Mouse (Mus musculus) embryonic facial prominence, embryonic 12.5 days (tissue): ENCODE measurements around the gene Ick. TPM values are rescaled to one million over a fixed set of nuclear protein-coding genes. Genes with fewer than 3 reads are reported as not detected.
A peak's percentile ranks its signal among the peaks of the same experiment; 100 is the strongest.
"Not testable (repeated sequence)": the region's sequence is repeated elsewhere in the genome, so short reads cannot be mapped to it uniquely, and the experiment has no call there.

ENCODE experiments used
- ATAC-seq: fragments of 200-750 bp; cut with Nextera tagmentation; 2 replicates; pipeline ENCODE4 v1.8.0; 2017; ENCODE audit not compliant: insufficient number of reproducible peaks, insufficient read depth, low FRiP score, low TSS enrichment
- H3K27ac ChIP-seq: fragments of 300-500 bp; sonication (generic); 2 replicates; pipeline ENCODE4 v1.5.1; 2016; ENCODE audit warnings: mild to moderate bottlenecking
- H3K27me3 ChIP-seq: fragments of 300-500 bp; sonication (generic); 2 replicates; pipeline ENCODE4 v1.6.1; 2016; ENCODE audit warnings: mild to moderate bottlenecking, moderate library complexity
- H3K36me3 ChIP-seq: fragments of 300-500 bp; sonication (generic); 2 replicates; pipeline ENCODE4 v1.6.1; 2016; ENCODE audit warnings: mild to moderate bottlenecking
- H3K4me1 ChIP-seq: fragments of 300-500 bp; sonication (generic); 2 replicates; pipeline ENCODE4 v1.6.1; 2016
- H3K4me2 ChIP-seq: fragments of 300-500 bp; sonication (generic); replicated peaks from 2 replicates; pipeline ENCODE4 v1.6.1; 2016; ENCODE audit warnings: mild to moderate bottlenecking, moderate library complexity
- H3K4me3 ChIP-seq: fragments of 300-500 bp; sonication (generic); 2 replicates; pipeline ENCODE4 v1.5.1; 2016; ENCODE audit warnings: mild to moderate bottlenecking
- H3K9ac ChIP-seq: fragments of 300-500 bp; sonication (generic); 2 replicates; pipeline ENCODE4 v1.6.1; 2016; ENCODE audit warnings: mild to moderate bottlenecking, moderate library complexity
- H3K9me3 ChIP-seq: fragments of 300-500 bp; sonication (generic); 2 replicates; pipeline ENCODE4 v1.6.1; 2016; ENCODE audit warnings: mild to moderate bottlenecking, moderate library complexity
- WGBS: fragments of 180-500 bp; shearing (Covaris S2); methylation state at CpG from one replicate; pipeline ENCODE4 v1.1.7; 2016; 5-methylcytosine and 5-hydroxymethylcytosine counted together
- polyA plus RNA-seq: library from polyadenylated mRNA; unstranded; fragments of >200 nt; fragmentation: Nextera tagmentation; extraction: Ambion mirVana; gene quantifications from 2 replicates; pipeline ENCODE4 v1.2.1, GENCODE M21; 2016

Ick gene
- polyA plus RNA-seq, 1 experiment from 2014 or later: 33.1 TPM

- Histone ChIP-seq H3K4me2 (no peak overlapping the region), H3K4me1 (no peaks in the 10 kb centered on the region), H3K4me3 (no peak overlapping the region), H3K9me3 (no peaks in the 10 kb centered on the region), H3K36me3 (peaks cover 64% of the 10 kb centered on the region), H3K9ac (no peak overlapping the region), H3K27ac (no peak overlapping the region), H3K27me3 (no peaks in the 10 kb centered on the region)
- 83% methylated on average over 11 of the region's 11 CpGs for WGBS
- ATAC-seq: no peak
These were observed 45.4 kb downstream of the Ick start for GRCm38 (mm10) chr9:78154211-78154977.

- H3K36me3 ChIP-seq: peaks cover 74% of the 10 kb centered on the region
- no peaks in the 10 kb centered on the region for H3K27me3 ChIP-seq
- no peaks in the 10 kb centered on the region for H3K9me3 ChIP-seq
- H3K4me3 ChIP-seq: no peak overlapping the region
- WGBS: 80% methylated on average over 1 of the region's 1 CpGs
- H3K4me2 ChIP-seq: no peak overlapping the region
- no peak overlapping the region for H3K9ac ChIP-seq
- no peak for ATAC-seq
- no peaks in the 10 kb centered on the region for H3K4me1 ChIP-seq
- no peak overlapping the region for H3K27ac ChIP-seq
These were observed 48.2 kb downstream of the Ick start for GRCm38 (mm10) chr9:78157221-78157620.

DNA sequence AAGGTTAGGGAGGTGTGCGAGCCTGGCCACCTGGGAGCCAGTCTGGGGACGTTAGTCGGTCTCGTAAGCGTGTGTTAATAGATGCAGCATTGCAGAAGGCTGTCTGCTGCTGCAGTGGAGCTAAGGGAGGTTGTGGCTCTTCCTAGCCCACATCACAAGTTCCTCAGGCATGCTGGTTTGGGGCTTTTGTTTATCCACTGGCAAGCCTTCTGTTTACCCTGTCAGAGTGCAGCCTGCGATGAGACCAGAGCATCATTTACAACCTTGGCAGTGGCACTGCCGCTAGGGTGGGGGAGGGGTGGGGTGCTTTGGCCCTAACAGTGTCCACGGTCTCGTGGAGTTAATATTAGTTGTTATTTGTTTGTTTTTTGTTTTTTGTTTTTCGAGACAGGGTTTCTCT lies 54.3 kb downstream of the Ick start:
- H3K27me3 ChIP-seq: no peaks in the 10 kb centered on the region
- no peak for ATAC-seq
- WGBS: 87% methylated on average over 10 of the region's 10 CpGs

GRCm38 (mm10) chr9:78164741-78165140 lies 55.7 kb downstream of the Ick start:
- Histone ChIP-seq H3K9me3 (no peaks in the 10 kb centered on the region), H3K36me3 (peaks cover 78% of the 10 kb centered on the region), H3K4me3 (no peak overlapping the region), H3K4me2 (no peak overlapping the region), H3K9ac (no peak overlapping the region), H3K4me1 (no peaks in the 10 kb centered on the region), H3K27me3 (no peaks in the 10 kb centered on the region), H3K27ac (no peak overlapping the region)
- 94% methylated on average over 3 of the region's 3 CpGs for WGBS
- no peak for ATAC-seq

More for the DNA sequence above, 54.3 kb downstream of the Ick start:
- Histone ChIP-seq H3K4me3 (no peak overlapping the region), H3K9ac (no peak overlapping the region), H3K4me2 (no peak overlapping the region), H3K4me1 (no peaks in the 10 kb centered on the region), H3K9me3 (no peaks in the 10 kb centered on the region), H3K27ac (no peak overlapping the region), H3K36me3 (peaks cover 79% of the 10 kb centered on the region)

DNA sequence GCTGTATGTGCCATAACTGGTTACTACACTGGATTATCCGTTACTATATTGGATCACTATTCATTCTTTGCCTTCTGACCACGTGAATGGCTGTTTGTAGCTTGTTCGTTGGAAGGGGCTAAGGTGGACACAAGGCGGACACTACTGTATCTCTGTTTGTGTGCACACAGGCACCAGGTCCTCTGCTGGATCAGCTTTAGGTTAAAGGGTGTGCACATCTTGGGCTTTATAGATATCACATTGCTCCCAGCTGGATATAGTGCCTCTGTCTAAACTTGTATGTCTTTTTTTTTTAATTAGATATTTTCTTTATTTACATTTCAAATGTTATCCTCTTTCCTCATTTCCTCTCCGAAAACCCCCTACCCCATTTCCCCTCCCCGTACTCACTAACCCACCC lies 56.5 kb downstream of the Ick start:
- Histone ChIP-seq H3K4me3 (no peak overlapping the region), H3K4me1 (no peaks in the 10 kb centered on the region), H3K4me2 (no peak overlapping the region), H3K27me3 (no peaks in the 10 kb centered on the region), H3K9me3 (no peaks in the 10 kb centered on the region), H3K9ac (no peak overlapping the region), H3K27ac (no peak overlapping the region), H3K36me3 (peaks cover 74% of the 10 kb centered on the region)
- WGBS: 89% methylated on average over 6 of the region's 6 CpGs
- ATAC-seq: no peak

DNA sequence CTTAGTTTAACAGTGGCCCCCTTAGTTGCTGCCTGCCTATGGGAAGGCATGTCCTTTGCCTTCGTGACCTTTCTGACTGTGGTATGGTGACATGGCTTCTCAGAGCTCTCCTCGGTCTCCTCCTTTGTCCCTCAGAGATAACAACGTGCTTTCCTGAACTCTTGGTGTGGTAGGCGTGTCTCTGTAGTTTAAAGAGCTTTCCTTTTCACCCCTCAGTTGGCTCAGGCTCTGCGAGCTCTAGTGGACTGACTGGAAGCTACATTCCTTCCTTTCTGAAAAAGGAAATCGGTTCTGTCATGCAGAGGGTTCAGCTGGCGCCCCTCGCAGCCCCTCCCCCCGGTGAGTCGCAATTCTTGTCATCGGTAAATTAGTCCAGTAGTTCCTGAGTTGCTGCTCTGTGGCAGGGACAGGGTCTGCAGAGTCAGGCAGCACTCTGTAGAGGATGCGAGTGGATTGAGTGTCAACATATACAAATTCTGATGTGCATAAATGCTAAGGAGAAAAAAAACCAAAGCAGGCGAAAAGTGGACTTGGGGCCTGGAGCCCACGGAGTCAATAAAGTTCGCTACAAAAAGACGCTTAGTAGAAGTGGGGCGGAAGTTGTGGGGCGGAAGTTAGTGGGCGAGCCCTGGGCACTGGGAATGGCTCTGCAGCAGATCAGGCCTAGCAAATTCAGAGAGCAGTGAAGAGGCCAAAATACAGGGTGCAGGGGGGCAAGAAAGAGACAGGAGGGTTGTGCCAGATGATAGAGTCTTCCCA lies 57.9 kb downstream of the Ick start:
- no peak overlapping the region for H3K4me2 ChIP-seq
- H3K4me3 ChIP-seq: no peak overlapping the region
- H3K9me3 ChIP-seq: no peaks in the 10 kb centered on the region
- 85% methylated on average over 19 of the region's 19 CpGs for WGBS
- no peak for ATAC-seq
- no peak overlapping the region for H3K9ac ChIP-seq
- no peaks in the 10 kb centered on the region for H3K27me3 ChIP-seq
- no peak overlapping the region for H3K27ac ChIP-seq
- H3K4me1 ChIP-seq: no peaks in the 10 kb centered on the region
- H3K36me3 ChIP-seq: peaks cover 60% of the 10 kb centered on the region

DNA sequence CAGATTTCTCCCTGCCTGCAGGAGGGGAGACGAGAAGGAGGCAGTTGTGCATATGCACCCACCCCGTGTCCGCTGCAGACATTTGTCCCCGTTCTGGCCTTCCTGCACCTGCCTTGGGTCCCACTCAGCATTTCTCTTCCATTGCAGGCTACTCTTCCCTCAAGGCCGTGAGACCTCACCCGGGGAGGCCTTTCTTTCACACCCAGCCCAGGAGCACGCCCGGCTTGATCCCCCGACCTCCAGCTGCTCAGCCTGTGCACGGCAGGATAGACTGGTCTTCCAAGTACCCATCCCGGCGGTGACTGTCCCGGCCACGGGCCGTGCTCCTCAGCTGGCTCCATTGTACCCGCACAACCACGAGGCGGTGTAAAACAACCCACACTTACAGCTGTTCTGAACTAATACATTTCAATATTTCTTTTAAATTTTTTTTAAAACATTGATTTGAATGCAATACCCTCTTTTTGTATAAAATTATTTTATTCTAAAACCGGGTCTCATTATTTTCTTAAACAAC lies 58.5 kb downstream of the Ick start:
- Histone ChIP-seq H3K4me3 (no peak overlapping the region), H3K9ac (no peak overlapping the region), H3K4me2 (no peak overlapping the region), H3K27me3 (no peaks in the 10 kb centered on the region), H3K9me3 (no peaks in the 10 kb centered on the region), H3K27ac (no peak overlapping the region), H3K36me3 (peaks cover 53% of the 10 kb centered on the region), H3K4me1 (no peaks in the 10 kb centered on the region)
- ATAC-seq: no peak
- 88% methylated on average over 19 of the region's 19 CpGs for WGBS

GRCm38 (mm10) chr9:78168864-78169263 lies 59.9 kb downstream of the Ick start:
- Histone ChIP-seq H3K9ac (no peak overlapping the region), H3K36me3 (peaks cover 53% of the 10 kb centered on the region), H3K4me1 (no peaks in the 10 kb centered on the region), H3K9me3 (no peaks in the 10 kb centered on the region), H3K4me3 (no peak overlapping the region), H3K27ac (no peak overlapping the region), H3K4me2 (no peak overlapping the region), H3K27me3 (no peaks in the 10 kb centered on the region)
- WGBS: 89% methylated on average over 6 of the region's 6 CpGs
- no peak for ATAC-seq

DNA sequence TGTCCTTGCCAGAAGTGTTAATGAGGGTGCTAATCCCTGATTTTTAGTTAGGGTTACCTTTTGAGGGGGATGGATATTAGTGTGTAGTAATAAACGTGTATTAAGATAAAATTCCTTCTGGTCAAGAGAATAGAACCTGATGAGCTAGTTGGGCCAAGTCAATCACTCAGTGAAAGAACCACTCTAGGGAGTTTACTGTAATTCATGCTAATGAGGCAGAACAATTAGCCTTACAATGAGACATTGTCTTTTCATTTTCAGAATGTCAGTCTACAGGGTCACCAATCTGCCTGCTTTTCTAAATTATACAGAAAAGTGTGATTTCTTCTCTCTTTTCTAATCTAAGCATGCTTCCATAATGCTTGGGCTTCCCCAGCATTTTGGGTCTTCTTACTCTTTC lies 65.0 kb downstream of the Ick start:
- H3K27me3 ChIP-seq: no peaks in the 10 kb centered on the region
- 52% methylated on average over 1 of the region's 1 CpGs for WGBS
- no peak overlapping the region for H3K4me3 ChIP-seq
- H3K9ac ChIP-seq: no peak overlapping the region
- H3K36me3 ChIP-seq: peaks cover 10% of the 10 kb centered on the region; the same call in 1 of the 2 replicates
- no peaks in the 10 kb centered on the region for H3K4me1 ChIP-seq
- H3K27ac ChIP-seq: no peak overlapping the region
- no peak overlapping the region for H3K4me2 ChIP-seq
- H3K9me3 ChIP-seq: no peaks in the 10 kb centered on the region
- no peak for ATAC-seq

GRCm38 (mm10) chr9:78174925-78175276 lies 65.9 kb downstream of the Ick start:
- WGBS: 43% methylated on average over 3 of the region's 3 CpGs
- not testable (repeated sequence) for H3K4me1 ChIP-seq, H3K4me2 ChIP-seq, H3K27me3 ChIP-seq, H3K4me3 ChIP-seq, H3K9me3 ChIP-seq, H3K36me3 ChIP-seq, ATAC-seq, H3K9ac ChIP-seq, H3K27ac ChIP-seq

DNA sequence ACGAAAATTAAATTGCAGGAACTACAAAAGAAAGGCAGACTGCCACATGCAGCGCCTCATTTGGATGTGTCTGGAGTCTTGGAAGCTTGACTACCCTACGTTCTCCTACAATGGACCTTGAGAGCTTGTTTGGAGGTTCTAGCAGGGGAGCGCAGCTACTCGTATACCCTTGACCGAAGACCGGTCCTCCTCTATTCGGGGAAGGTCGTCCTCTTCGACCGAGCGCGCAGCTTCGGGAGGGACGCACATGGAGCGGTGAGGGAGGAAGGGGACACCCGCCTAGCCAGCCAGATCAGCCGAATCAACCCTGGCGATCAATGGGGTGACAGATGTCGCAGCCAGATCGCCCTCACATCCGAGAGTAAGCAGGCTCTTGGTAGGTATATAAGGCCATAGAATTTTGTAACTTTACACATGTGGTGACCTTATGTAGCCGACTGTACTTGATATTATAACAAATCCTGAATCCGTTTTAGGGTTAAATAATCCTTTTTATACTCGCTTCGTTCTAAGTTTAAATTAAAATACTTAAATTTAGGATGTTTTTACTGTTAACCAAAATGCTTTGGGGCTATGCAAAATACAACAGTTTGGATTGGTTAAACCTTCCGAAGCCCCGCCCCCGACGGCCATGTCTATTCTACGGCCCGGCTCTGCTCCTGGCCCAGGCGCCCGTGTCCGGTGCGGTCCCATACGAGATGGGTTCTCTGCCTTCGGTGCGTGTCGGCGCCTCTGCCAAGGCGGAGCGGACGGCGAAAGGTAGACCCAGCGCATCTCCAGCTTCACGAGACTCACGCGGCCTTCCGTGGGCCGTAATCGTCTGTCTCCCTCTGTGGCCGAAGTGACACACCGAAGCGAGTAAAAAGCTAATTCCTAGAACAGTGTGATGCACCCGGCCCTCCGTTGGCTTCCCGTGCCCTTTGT lies 66.5 kb downstream of the Ick start:
- Histone ChIP-seq H3K4me3 (peak overlapping the region; percentile 55), H3K36me3 (no peaks in the 10 kb centered on the region), H3K4me2 (peak overlapping the region; percentile 47), H3K4me1 (no peaks in the 10 kb centered on the region), H3K27me3 (no peaks in the 10 kb centered on the region), H3K9ac (peak overlapping the region; percentile 64), H3K27ac (peak overlapping the region; percentile 95), H3K9me3 (no peaks in the 10 kb centered on the region)
- under 1% methylated on average over 52 of the region's 58 CpGs for WGBS
- ATAC-seq: peak; percentile 96
